Mouse (Mus musculus): ENCODE measurements at regions not wholly inside any gene's neighbourhood (a gene's known extent, or its start where the extent isn't known, plus 50 kb on each side); places are given as distances from the start of the nearest gene placed in this dataset.

DNA sequence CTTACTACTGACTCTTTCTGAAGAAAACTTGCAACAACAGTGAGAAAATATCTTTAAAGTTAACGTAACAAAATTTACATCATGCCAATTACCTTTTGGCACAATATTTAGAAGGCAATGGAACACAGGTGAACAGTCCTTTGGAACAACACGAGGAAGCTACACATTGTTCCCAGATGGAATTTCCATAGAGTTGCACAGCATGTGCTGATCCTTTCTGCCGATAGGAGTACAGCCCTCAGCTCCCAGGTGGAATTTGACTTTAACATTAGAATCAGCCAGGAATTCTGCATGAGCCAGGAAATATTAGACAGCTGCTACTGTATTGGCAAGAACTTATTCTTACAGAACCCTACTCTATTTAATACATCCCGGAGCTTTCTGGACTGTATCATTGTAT, 948.3 kb downstream of the 1190002N15Rik start:
- DNase-seq: no peak

DNA sequence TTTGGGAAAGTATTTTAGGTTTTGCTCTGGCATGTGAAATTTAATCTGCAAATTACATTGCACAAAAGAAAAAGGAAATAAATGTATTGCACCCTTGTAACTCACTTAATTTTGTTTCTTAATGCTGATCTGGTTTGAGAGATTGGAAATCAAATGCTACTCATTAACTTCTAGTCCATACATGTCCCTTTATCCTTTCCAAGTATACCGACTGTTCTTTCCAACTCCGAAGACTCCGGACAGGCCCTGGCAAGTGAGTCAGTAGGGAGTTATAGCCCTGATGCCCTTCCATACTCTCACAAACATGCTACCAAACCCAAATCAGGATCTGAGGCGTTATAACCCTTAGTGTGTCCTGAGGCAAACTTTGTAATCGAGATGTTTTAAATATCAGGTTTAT, 949.9 kb downstream of the 1190002N15Rik start:
- DNase-seq: no peak

- peak; percentile 5 for DNase-seq
Measured at GRCm38 (mm10) chr9:93586871-93587270, 951.0 kb downstream of the 1190002N15Rik start.

GRCm38 (mm10) chr9:93584591-93584990, 953.3 kb downstream of the 1190002N15Rik start:
- DNase-seq: no peak
